Mouse (Mus musculus) erythroblast, adult 5-6 weeks (primary cell): Measurements from ENCODE around the gene Atp9a. TPM values are rescaled to one million over a fixed set of nuclear protein-coding genes. Genes with fewer than 3 reads are reported as not detected.

Experiments used
- total RNA-seq, 2 experiments: library from RNA; stranded (forward) in 1 of 2; stranded (reverse) in 1 of 2; fragments of 150-400 nt in 1 of 2; fragments of 200-764, 138-1000 nt in 1 of 2; gene quantifications; 2 replicates each; pipeline versions ENCODE4 v1.2.3 to v1.2.4; 2015 to 2017; ENCODE audit warnings: low replicate concordance in 2 of 2

Atp9a gene
- total RNA-seq, 2 experiments from 2014 or later: not detected

Other genes with a start within 250 kb of the Atp9a start
- 0.63 and 6.5 TPM in 2 replicates for gene Nfatc2, start 140.8 kb downstream of the Atp9a start, total RNA-seq (2015; ENCODE audit: low replicate concordance)
- 0.43 and 1.1 TPM in 2 replicates for gene Nfatc2, start 140.8 kb downstream of the Atp9a start, total RNA-seq (2017; ENCODE audit: low replicate concordance)
- gene Sall4, start 25.5 kb upstream of the Atp9a start, total RNA-seq (2015; ENCODE audit: low replicate concordance): not detected in 2 replicates
- gene Sall4, start 25.5 kb upstream of the Atp9a start, total RNA-seq (2017; ENCODE audit: low replicate concordance): not detected in 2 replicates
- gene Zfp64, start 213.2 kb upstream of the Atp9a start, total RNA-seq (2015; ENCODE audit: low replicate concordance): 3.1 and 3.5 TPM in 2 replicates
- gene Zfp64, start 213.2 kb upstream of the Atp9a start, total RNA-seq (2017; ENCODE audit: low replicate concordance): 4.2 and 4.3 TPM in 2 replicates